Mouse (Mus musculus) olfactory bulb, adult 2 months (tissue): Measurements from ENCODE around the gene Aktip. TPM values are rescaled to one million over a fixed set of nuclear protein-coding genes. Genes with fewer than 3 reads are reported as not detected.

Experiments
- H3K27ac ChIP-seq: fragments of 200-500 bp; 2 replicates; pipeline ENCODE4 v1.5.1; 2012; ENCODE audit warnings: low read depth, low read length; ENCODE audit not compliant: insufficient read depth
- H3K4me1 ChIP-seq: fragments of 200-500 bp; 2 replicates; pipeline ENCODE4 v1.6.1; 2012; ENCODE audit warnings: low read length; ENCODE audit not compliant: control insufficient read depth, insufficient read depth
- H3K4me3 ChIP-seq: fragments of 200-500 bp; 2 replicates; pipeline ENCODE4 v1.5.1; 2012; ENCODE audit warnings: mild to moderate bottlenecking, low read depth, low read length, moderate library complexity; ENCODE audit not compliant: insufficient read depth
- CTCF ChIP-seq: fragments of 200-500 bp; IDR thresholded peaks from 2 replicates; pipeline ENCODE4 v1.5.1; 2012; ENCODE audit warnings: low read depth, mild to moderate bottlenecking, low read length, moderate library complexity; ENCODE audit not compliant: insufficient read depth
- POLR2A ChIP-seq: fragments of 200-500 bp; IDR thresholded peaks from 2 replicates; pipeline ENCODE4 v1.6.1; 2012; ENCODE audit warnings: mild to moderate bottlenecking, low read depth, low read length, moderate library complexity; ENCODE audit not compliant: insufficient read depth
- WGBS: fragments of 180-500 bp; shearing (Covaris S2); methylation state at CpG from one replicate; pipeline ENCODE4 v1.1.7; 2018; 5-methylcytosine and 5-hydroxymethylcytosine counted together
- polyA plus RNA-seq: library from polyadenylated mRNA; stranded (reverse); fragments of >200 nt; gene quantifications from 2 replicates; pipeline ENCODE4 v1.2.4, GENCODE M21; 2012; ENCODE audit warnings: low replicate concordance; ENCODE audit not compliant: missing spikeins, insufficient read depth, insufficient read length

Aktip gene
- polyA plus RNA-seq, 1 experiment = not detected

GRCm38 (mm10) chr8:91197233-91197632, 2.5 kb downstream of the Aktip start:
- Histone ChIP-seq H3K27ac (no peak overlapping the region), H3K4me3 (no peak overlapping the region), H3K4me1 (0 out of 2 replicates have a peak, but pooled peaks cover 4% of the 10 kb centered on the region)
- 89% methylated on average over 5 of the region's 5 CpGs for WGBS
- TF ChIP-seq POLR2A (no peak), CTCF (no peak)

- TF ChIP-seq CTCF (no peak), POLR2A (no peak)
- WGBS = 75% methylated on average over 12 of the region's 12 CpGs
- Histone ChIP-seq H3K4me3 (no peak overlapping the region), H3K27ac (no peak overlapping the region), H3K4me1 (0 out of 2 replicates have a peak, but pooled peaks cover 4% of the 10 kb centered on the region)
These were observed 3.1 kb downstream of the Aktip start for GRCm38 (mm10) chr8:91196661-91197060.

- Histone ChIP-seq H3K4me3 (no peak overlapping the region), H3K27ac (no peak overlapping the region), H3K4me1 (peaks cover 11% of the 10 kb centered on the region)
- no peak for TF ChIP-seq POLR2A
- no peak for TF ChIP-seq CTCF
- 62% methylated on average over 2 of the region's 2 CpGs for WGBS
These were observed 5.7 kb downstream of the Aktip start for GRCm38 (mm10) chr8:91194081-91194480.

GRCm38 (mm10) chr8:91192941-91193340, 6.8 kb downstream of the Aktip start:
- TF ChIP-seq CTCF = no peak
- no peak for TF ChIP-seq POLR2A
- Histone ChIP-seq H3K4me1 (peaks cover 11% of the 10 kb centered on the region), H3K27ac (no peak overlapping the region), H3K4me3 (no peak overlapping the region)
- WGBS = 90% methylated on average over 5 of the region's 5 CpGs

DNA sequence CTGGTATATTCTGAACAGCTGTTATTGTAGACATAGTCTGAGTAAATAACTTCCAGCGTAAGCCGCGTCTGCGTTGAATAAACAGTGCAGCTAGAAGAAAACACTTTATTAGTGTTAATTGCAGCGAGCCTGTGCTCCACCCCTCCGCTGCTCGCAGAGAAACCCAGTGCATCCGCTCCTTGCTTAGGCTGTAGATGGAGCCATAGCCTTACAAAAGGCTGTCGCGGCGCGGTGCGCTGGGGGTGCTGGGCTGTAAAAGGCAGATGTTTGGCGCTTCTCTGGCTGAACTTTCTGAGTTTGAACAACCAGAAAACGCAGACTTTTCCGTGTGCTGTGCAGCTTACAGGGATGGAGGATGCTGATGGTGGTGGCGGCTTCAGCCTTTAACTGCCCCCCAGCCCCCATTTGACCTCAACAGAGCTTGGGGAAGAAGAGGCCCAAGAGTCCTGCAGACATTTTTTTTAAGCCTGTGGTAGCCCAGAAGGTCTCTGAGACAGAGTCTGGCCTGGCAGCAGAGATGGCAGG, 8.9 kb downstream of the Aktip start:
- H3K27ac ChIP-seq = no peak overlapping the region
- no peak overlapping the region; the same call in 1 of the 2 replicates for H3K4me3 ChIP-seq
- WGBS = under 1% methylated on average over 17 of the region's 17 CpGs
- H3K4me1 ChIP-seq = peaks cover 7% of the 10 kb centered on the region
- TF ChIP-seq CTCF = peak; percentile 78
- no peak for TF ChIP-seq POLR2A

- H3K4me3 ChIP-seq = no peak overlapping the region
- no peak for TF ChIP-seq POLR2A
- no peak for TF ChIP-seq CTCF
- peaks cover 7% of the 10 kb centered on the region for H3K4me1 ChIP-seq
- H3K27ac ChIP-seq = no peak overlapping the region
- WGBS = 71% methylated on average over 10 of the region's 11 CpGs
These were observed 11.6 kb downstream of the Aktip start for GRCm38 (mm10) chr8:91188152-91188551.

DNA sequence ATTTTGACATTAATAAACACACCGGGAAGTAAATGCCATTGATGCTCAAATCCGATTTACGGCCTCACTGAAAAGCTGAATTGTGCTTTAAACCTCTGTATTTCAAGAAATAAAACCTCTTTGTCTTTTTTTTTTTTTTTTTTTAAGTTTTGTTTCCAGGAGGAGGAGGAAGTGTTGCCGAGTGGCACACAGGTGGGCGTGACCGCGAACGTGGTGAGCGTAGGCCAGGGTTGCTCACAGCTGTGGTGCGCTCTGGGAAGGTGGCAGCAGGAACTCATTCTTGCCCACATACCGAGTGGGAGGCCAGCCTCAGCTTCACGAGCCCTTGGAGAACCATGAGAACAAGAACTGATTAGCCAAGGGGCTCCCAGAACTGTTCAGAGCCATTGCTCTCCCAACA, 13.4 kb downstream of the Aktip start:
- no peak overlapping the region for H3K4me3 ChIP-seq
- WGBS = 83% methylated on average over 12 of the region's 12 CpGs
- H3K4me1 ChIP-seq = peaks cover 7% of the 10 kb centered on the region
- no peak overlapping the region for H3K27ac ChIP-seq
- TF ChIP-seq POLR2A (no peak), CTCF (no peak)

- Histone ChIP-seq H3K27ac (no peak overlapping the region), H3K4me3 (no peak overlapping the region), H3K4me1 (no peaks in the 10 kb centered on the region)
- 29% methylated on average over 1 of the region's 1 CpGs for WGBS
- TF ChIP-seq POLR2A (no peak), CTCF (no peak)
These were observed 22.1 kb downstream of the Aktip start for GRCm38 (mm10) chr8:91177708-91178107.

- WGBS = 45% methylated on average over 14 of the region's 14 CpGs
- Histone ChIP-seq H3K4me3 (no peak overlapping the region), H3K4me1 (no peaks in the 10 kb centered on the region), H3K27ac (no peak overlapping the region)
- TF ChIP-seq POLR2A = no peak
- no peak for TF ChIP-seq CTCF
These were observed 23.6 kb downstream of the Aktip start for GRCm38 (mm10) chr8:91176176-91176575.

DNA sequence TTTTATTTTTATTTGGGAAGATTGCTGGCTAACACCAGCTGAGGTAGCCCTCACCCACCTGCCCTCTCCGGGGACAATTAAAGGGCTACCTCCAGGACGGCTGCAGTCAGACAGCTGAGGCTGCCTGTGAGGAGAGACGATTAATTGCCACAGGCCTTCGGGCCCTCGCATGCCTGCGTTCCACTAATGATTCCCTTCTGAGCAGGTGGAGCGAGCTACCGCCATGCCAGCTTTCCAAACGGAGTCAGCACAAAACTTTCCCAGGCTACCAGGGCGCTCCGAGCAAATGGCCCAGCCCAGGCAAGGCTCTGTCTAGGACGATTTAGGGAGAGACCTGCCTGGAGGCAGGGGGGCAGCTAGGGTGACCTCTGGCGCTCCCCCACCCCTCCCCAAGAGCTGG, 28.2 kb downstream of the Aktip start:
- TF ChIP-seq POLR2A (no peak), CTCF (no peak)
- H3K4me1 ChIP-seq = no peaks in the 10 kb centered on the region
- no peak overlapping the region for H3K27ac ChIP-seq
- WGBS = 73% methylated on average over 13 of the region's 13 CpGs
- no peak overlapping the region for H3K4me3 ChIP-seq
